Mouse (Mus musculus) urinary bladder, postnatal 4 days (tissue): ENCODE measurements at regions not wholly inside any gene's neighbourhood (a gene's known extent, or its start where the extent isn't known, plus 50 kb on each side); places are given as distances from the start of the nearest gene placed in this dataset.

Experiments
- DNase-seq, 2 experiments: peaks; one replicate each; pipeline ENCODE4 v3.0.0; 2021 to 2022; ENCODE audit warnings: low spot score in 2 of 2

DNA sequence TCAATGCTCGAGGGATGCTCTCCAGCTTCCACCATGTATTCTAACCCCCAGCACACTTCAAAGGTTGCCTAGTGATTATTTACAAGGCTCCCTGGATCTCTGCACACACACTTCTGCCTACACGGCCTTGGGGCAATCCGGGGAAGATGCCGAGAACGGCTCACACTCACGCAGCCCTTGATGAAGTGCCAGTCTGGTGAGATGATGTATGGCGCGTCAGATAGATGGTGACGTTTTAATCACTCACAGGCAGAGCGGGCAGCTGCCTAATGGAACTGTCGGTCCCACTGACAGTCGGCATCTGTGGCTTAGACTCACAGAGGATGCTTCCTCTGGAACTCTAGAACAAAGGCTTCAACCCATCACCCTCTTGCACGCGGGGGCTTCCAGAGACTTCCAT lies 66.9 kb upstream of the Kazn start:
- no peak for DNase-seq

- no peak for DNase-seq
These were observed 64.3 kb upstream of the Kazn start for GRCm38 (mm10) chr4:142303374-142304020.

- no peak for DNase-seq
These were observed 63.5 kb upstream of the Kazn start for GRCm38 (mm10) chr4:142302724-142303120.

DNA sequence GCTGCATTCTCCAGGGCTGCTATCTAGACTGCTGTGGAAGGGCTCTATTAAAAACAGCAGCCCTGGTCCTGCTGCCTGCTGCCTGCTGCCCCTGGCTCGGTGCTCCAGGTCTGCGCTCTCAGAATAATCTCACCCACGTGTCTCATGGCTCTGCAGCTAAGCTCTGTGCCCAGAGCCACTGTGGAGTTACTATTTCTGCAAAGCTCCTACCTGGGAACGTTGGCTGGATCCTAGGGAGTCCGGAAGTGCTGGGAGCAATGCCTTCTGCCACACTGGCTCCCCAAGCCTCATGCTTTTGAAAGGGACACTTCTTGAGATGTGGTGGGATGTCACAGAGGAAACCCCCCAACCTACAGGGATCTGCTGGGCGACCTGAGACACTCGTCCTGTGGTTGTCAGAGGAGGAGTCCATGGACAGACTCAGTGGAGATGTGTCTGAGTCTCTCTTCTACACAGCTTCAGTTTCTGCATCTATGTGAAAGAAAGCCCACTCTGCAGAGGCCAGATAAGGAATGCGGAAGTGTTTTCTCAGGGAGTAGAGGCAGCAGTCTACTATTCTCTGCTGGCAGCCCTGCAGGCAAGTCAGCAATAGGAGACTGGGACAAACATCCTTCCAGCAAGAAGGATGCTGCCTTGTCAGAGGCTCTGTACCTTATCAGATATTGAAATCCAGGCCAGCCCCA lies 63.0 kb upstream of the Kazn start:
- no peak for DNase-seq

DNA sequence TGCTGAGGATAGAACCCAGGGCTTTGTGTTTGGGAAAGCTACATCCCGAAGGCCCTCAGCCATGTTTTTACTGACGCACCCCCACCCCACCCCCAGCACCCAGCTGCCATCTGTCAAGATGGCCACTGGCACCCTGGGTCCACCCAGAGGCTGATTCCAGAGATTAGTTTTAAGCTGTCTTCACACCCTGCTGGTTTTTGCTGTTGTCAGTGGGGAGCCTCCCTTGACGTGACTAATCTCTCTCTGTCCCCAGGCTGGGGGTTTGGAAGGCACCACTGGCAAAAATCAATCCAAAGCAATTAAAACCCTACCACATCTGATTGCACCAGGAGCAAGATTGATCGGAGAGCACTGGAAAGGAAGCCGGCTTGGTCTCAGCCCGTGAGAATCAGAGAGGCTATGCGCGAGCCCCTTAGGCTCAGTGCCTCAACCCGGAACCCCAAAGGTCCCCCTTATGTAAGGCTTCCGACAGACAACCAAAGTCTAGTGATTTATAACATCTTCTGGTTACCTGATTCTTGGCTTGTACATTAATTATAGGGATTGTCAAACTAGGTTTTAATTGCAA lies 59.7 kb upstream of the Kazn start:
- no peak for DNase-seq

- DNase-seq, result no peak
These were observed 53.6 kb upstream of the Kazn start for GRCm38 (mm10) chr4:142292760-142293159.

DNA sequence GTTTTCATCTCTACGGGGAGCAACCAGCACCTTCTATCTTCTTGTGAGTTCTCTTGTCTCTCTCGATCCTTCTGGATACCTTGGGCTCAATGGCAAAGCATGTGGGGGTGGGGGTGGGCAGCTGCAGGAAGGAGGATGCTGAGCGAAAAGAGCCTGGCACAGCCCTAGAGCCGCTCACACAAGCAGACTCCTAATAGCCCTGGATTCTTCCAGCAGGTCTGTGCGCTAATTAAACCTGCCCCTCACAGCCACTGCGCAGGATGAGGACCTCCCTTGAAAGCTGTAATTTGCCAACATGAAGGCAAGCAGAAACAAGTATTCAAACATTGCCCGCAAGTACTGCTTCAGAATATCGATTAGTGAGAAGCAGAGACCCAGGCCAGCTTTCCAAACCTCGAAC lies 53.1 kb upstream of the Kazn start:
- DNase-seq, result no peak

GRCm38 (mm10) chr4:142291366-142291765 lies 52.2 kb upstream of the Kazn start:
- no peak for DNase-seq
